ENCODE assay signal across 19 mouse cellular contexts in the genomic region with DNA sequence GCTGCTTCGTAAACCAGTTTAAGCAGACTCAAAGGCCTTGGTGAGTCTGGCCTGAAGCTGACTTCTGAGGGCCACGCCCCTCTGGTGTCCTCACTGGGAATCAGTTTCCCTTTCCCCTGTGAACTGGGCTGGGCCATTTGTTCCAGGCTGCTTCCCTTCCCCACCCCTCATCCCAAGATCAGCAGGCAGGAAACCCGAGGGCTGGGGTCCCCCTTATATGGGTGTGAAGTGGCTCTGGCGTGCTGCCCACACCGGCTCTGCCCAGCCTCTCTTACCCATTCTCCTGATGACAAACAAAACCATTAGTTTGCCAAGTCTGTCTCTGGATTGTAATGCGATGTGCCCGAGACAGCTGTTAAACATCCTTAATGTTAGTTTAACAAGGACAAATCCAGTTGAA.
A peak's percentile ranks its signal among the peaks of the same experiment; 100 is the strongest.
DNase-seq lines count a peak whose midpoint lies in the region; ATAC-seq and TF ChIP-seq lines count a peak whose summit lies in the region.
"Had no signal": no experiment of that assay in that cellular context is flagged by ENCODE, and none has a peak within 500 bp of the region (broad histone marks: within the 10 kb centered on the region; RNA-seq: fewer than 3 reads in every experiment).

No protein-coding gene starts in this region.

- TF ChIP-seq POLR2A in thymus, adult 2 months (IDR thresholded peaks at IDR 0.05; ENCODE audit: control insufficient read depth, extremely low read depth, insufficient read depth, low read length, poor library complexity), result no peak

- no peaks in the 10 kb centered on the region for H3K4me1 ChIP-seq in kidney, embryonic 14.5 days (ENCODE audit: control insufficient read depth, insufficient read depth, low read length)
- H3K4me1 ChIP-seq in thymus, adult 2 months (replicated peaks; ENCODE audit: control insufficient read depth, insufficient read depth, low read length), result no peaks in the 10 kb centered on the region
- H3K4me1 ChIP-seq: forebrain, embryonic 12.5 days; liver, embryonic 15.5 days; midbrain, embryonic 13.5 days had no signal

- DNase-seq in kidney, postnatal 36 days, result no peak
- DNase-seq in urinary bladder, postnatal 14 days (ENCODE audit: low spot score), result peak; percentile 5
- DNase-seq in urinary bladder, postnatal 25 days (ENCODE audit: low spot score), result no peak
- peak; percentile 15 to 52 for DNase-seq in lung, postnatal 4 days
- DNase-seq in thymus, adult 2 months, result no peak
- DNase-seq: cerebellum, adult 8-10 months; gastrocnemius, postnatal 10 days; heart, adult 18-20 months; kidney, adult 2 months; thymus, postnatal 14 days had no signal

- H3K4me2 ChIP-seq in kidney, embryonic 14.5 days (replicated peaks; ENCODE audit: low read depth, low read length), result no peak overlapping the region
- H3K4me2 ChIP-seq: forebrain, embryonic 12.5 days; heart, embryonic 13.5 days; hindbrain, embryonic 13.5 days; limb, embryonic 15.5 days; liver, embryonic 15.5 days; midbrain, embryonic 13.5 days; neural tube, embryonic 15.5 days had no signal

- no peaks in the 10 kb centered on the region for H3K36me3 ChIP-seq in kidney, embryonic 14.5 days (ENCODE audit: control insufficient read depth, insufficient read depth, low read length)
- no peaks in the 10 kb centered on the region for H3K36me3 ChIP-seq in thymus, adult 2 months (ENCODE audit: control insufficient read depth, insufficient read depth, low read length)
- H3K36me3 ChIP-seq: forebrain, embryonic 12.5 days; heart, embryonic 13.5 days; hindbrain, embryonic 13.5 days; liver, embryonic 15.5 days; midbrain, embryonic 13.5 days; neural tube, embryonic 15.5 days had no signal

- ATAC-seq in kidney, embryonic 14.5 days (ENCODE audit: low FRiP score, low TSS enrichment), result 0 out of 2 replicates have a peak, but pooled peaks have one; percentile 24
- no peak for ATAC-seq in granulocyte monocyte progenitor cell, adult 5-6 weeks (replicated peaks; ENCODE audit: poor library complexity, severe bottlenecking)
- ATAC-seq: midbrain, embryonic 13.5 days had no signal

- TF ChIP-seq CTCF in thymus, adult 2 months (IDR thresholded peaks at IDR 0.05; ENCODE audit: borderline replicate concordance, control insufficient read depth, extremely low read depth, insufficient read depth, low read length, poor library complexity), result no peak

- no peak overlapping the region for H3K27ac ChIP-seq in kidney, embryonic 14.5 days (ENCODE audit: low read depth, low read length)
- no peak overlapping the region for H3K27ac ChIP-seq in thymus, adult 2 months (ENCODE audit: control insufficient read depth, insufficient read depth, low read length)
- H3K27ac ChIP-seq: forebrain, embryonic 12.5 days; heart, embryonic 13.5 days; hindbrain, embryonic 13.5 days; limb, embryonic 15.5 days; liver, embryonic 15.5 days; midbrain, embryonic 13.5 days; neural tube, embryonic 15.5 days had no signal

- H3K27me3 ChIP-seq in kidney, embryonic 14.5 days (ENCODE audit: control insufficient read depth, insufficient read depth, low read length), result no peaks in the 10 kb centered on the region
- no peaks in the 10 kb centered on the region for H3K27me3 ChIP-seq in thymus, adult 2 months (ENCODE audit: control insufficient read depth, insufficient read depth, low read length)
- H3K27me3 ChIP-seq: forebrain, embryonic 12.5 days; heart, embryonic 13.5 days; hindbrain, embryonic 13.5 days; limb, embryonic 15.5 days; liver, embryonic 15.5 days; midbrain, embryonic 13.5 days; neural tube, embryonic 15.5 days had no signal

- 46% methylated on average over 7 of the region's 7 CpGs for WGBS in kidney, embryonic 14.5 days
- WGBS in thymus, adult 2 months, result 68% methylated on average over 7 of the region's 7 CpGs

- H3K9me3 ChIP-seq in kidney, embryonic 14.5 days (ENCODE audit: control insufficient read depth, low read length), result no peaks in the 10 kb centered on the region
- H3K9me3 ChIP-seq: forebrain, embryonic 12.5 days; heart, embryonic 13.5 days; hindbrain, embryonic 13.5 days; limb, embryonic 15.5 days; liver, embryonic 15.5 days; midbrain, embryonic 13.5 days; neural tube, embryonic 15.5 days had no signal

- H3K4me3 ChIP-seq in kidney, embryonic 14.5 days (ENCODE audit: low read length), result no peak overlapping the region
- no peak overlapping the region for H3K4me3 ChIP-seq in thymus, adult 2 months (ENCODE audit: control insufficient read depth, insufficient read depth, low read length)
- H3K4me3 ChIP-seq: forebrain, embryonic 12.5 days; heart, embryonic 13.5 days; hindbrain, embryonic 13.5 days; limb, embryonic 15.5 days; liver, embryonic 15.5 days; midbrain, embryonic 13.5 days; neural tube, embryonic 15.5 days had no signal

- H3K9ac ChIP-seq in kidney, embryonic 14.5 days (ENCODE audit: low read depth, low read length), result no peak overlapping the region
- H3K9ac ChIP-seq: forebrain, embryonic 12.5 days; heart, embryonic 13.5 days; hindbrain, embryonic 13.5 days; limb, embryonic 15.5 days; liver, embryonic 15.5 days; midbrain, embryonic 13.5 days; neural tube, embryonic 15.5 days had no signal

Comparison
In these comparisons a context has a peak if more than half of its experiments do, and no peak if none do; other contexts are left out.
1. DNase-seq: peak in urinary bladder, postnatal 14 days (single experiment) and lung, postnatal 4 days (2 of 2); none in kidney, postnatal 36 days (0 of 2), urinary bladder, postnatal 25 days (single experiment) and thymus, adult 2 months (single experiment).